Comparison of ENCODE assay signal across 30 mouse cellular contexts in genomic region chr1:94969543-94969942, GRCm38 (mm10).
"Had no signal": no experiment of that assay in that cellular context is flagged by ENCODE, and none has a peak within 500 bp of the region (broad histone marks: within the 10 kb centered on the region; RNA-seq: fewer than 3 reads in every experiment).

No protein-coding gene starts in this region.

- H3K36me3 ChIP-seq: heart, embryonic 10.5 days; heart, embryonic 12.5 days; heart, embryonic 13.5 days; heart, embryonic 15.5 days; hindbrain, embryonic 10.5 days; hindbrain, embryonic 12.5 days; hindbrain, embryonic 13.5 days; hindbrain, embryonic 15.5 days; intestine, embryonic 15.5 days; kidney, embryonic 15.5 days had no signal

- H3K9ac ChIP-seq: heart, embryonic 12.5 days; heart, embryonic 13.5 days; heart, embryonic 15.5 days; hindbrain, embryonic 12.5 days; hindbrain, embryonic 13.5 days; hindbrain, embryonic 14.5 days; hindbrain, embryonic 15.5 days; intestine, embryonic 15.5 days; kidney, embryonic 15.5 days had no signal

- H3K27ac ChIP-seq: heart, embryonic 10.5 days; heart, embryonic 13.5 days; heart, embryonic 15.5 days; hindbrain, embryonic 10.5 days; hindbrain, embryonic 12.5 days; hindbrain, embryonic 13.5 days; hindbrain, embryonic 14.5 days; hindbrain, embryonic 15.5 days; hindbrain, postnatal 0 days; intestine, embryonic 15.5 days; kidney, embryonic 15.5 days; kidney, postnatal 0 days; layer of hippocampus, adult 2 months; left cerebral cortex, adult 2 months had no signal

- H3K27me3 ChIP-seq: heart, embryonic 12.5 days; heart, embryonic 13.5 days; heart, embryonic 15.5 days; hindbrain, embryonic 12.5 days; hindbrain, embryonic 13.5 days; hindbrain, embryonic 15.5 days; intestine, embryonic 15.5 days; kidney, embryonic 15.5 days had no signal

- DNase-seq: heart, postnatal 10 days; heart, postnatal 14 days; heart, postnatal 36 days; heart, postnatal 4 days; kidney, adult 11 months; kidney, adult 18-20 months; kidney, adult 2 months; kidney, adult 8-10 months; kidney, adult 9 months; kidney, postnatal 10 days; kidney, postnatal 14 days; kidney, postnatal 25 days; kidney, postnatal 36 days; kidney, postnatal 4 days; layer of hippocampus, postnatal 36 days had no signal

- H3K4me1 ChIP-seq: heart, embryonic 10.5 days; heart, embryonic 12.5 days; heart, embryonic 13.5 days; heart, embryonic 15.5 days; hindbrain, embryonic 10.5 days; hindbrain, embryonic 12.5 days; hindbrain, embryonic 13.5 days; hindbrain, embryonic 15.5 days; intestine, embryonic 15.5 days; kidney, embryonic 15.5 days had no signal

- H3K4me3 ChIP-seq: heart, embryonic 10.5 days; heart, embryonic 12.5 days; heart, embryonic 13.5 days; heart, embryonic 15.5 days; hindbrain, embryonic 10.5 days; hindbrain, embryonic 12.5 days; hindbrain, embryonic 13.5 days; hindbrain, embryonic 15.5 days; intestine, embryonic 15.5 days; kidney, embryonic 15.5 days; layer of hippocampus, adult 2 months; left cerebral cortex, adult 2 months had no signal

- H3K9me3 ChIP-seq: heart, embryonic 10.5 days; heart, embryonic 12.5 days; heart, embryonic 13.5 days; heart, embryonic 15.5 days; hindbrain, embryonic 10.5 days; hindbrain, embryonic 12.5 days; hindbrain, embryonic 13.5 days; hindbrain, embryonic 15.5 days; intestine, embryonic 15.5 days; kidney, embryonic 15.5 days had no signal
